Mouse (Mus musculus): Measurements from ENCODE around the gene Sos2. TPM values are rescaled to one million over a fixed set of nuclear protein-coding genes. Genes with fewer than 3 reads are reported as not detected.
"Not testable (repeated sequence)": the region's sequence is repeated elsewhere in the genome, so short reads cannot be mapped to it uniquely, and the experiment has no call there.

The Sos2 gene
- total RNA-seq, 2 experiments from 2014 or later = 26.1 to 46.9 TPM

GRCm38 (mm10) chr12:69680635-69681565 lies 752 bp downstream of the Sos2 start:
- peak; percentile 62 for ATAC-seq (replicated peaks; ENCODE audit: poor library complexity, severe bottlenecking)

- no peak for ATAC-seq (replicated peaks; ENCODE audit: poor library complexity, severe bottlenecking)
Measured at GRCm38 (mm10) chr12:69676157-69676556, 5.5 kb downstream of the Sos2 start.

GRCm38 (mm10) chr12:69674576-69675537 lies 6.8 kb downstream of the Sos2 start:
- no peak for ATAC-seq (replicated peaks; ENCODE audit: poor library complexity, severe bottlenecking)

GRCm38 (mm10) chr12:69674176-69674575 lies 7.5 kb downstream of the Sos2 start:
- no peak for ATAC-seq (replicated peaks; ENCODE audit: poor library complexity, severe bottlenecking)

- no peak for ATAC-seq (replicated peaks; ENCODE audit: poor library complexity, severe bottlenecking)
Measured at GRCm38 (mm10) chr12:69666721-69667120, 14.9 kb downstream of the Sos2 start.

- ATAC-seq (replicated peaks; ENCODE audit: poor library complexity, severe bottlenecking) = no peak
Measured at GRCm38 (mm10) chr12:69661658-69662057, 20.0 kb downstream of the Sos2 start.

GRCm38 (mm10) chr12:69653973-69654372 lies 27.7 kb downstream of the Sos2 start:
- peak; percentile 76 for ATAC-seq (replicated peaks; ENCODE audit: poor library complexity, severe bottlenecking)

- ATAC-seq (replicated peaks; ENCODE audit: poor library complexity, severe bottlenecking) = no peak
Measured at GRCm38 (mm10) chr12:69649511-69649910, 32.1 kb downstream of the Sos2 start.

GRCm38 (mm10) chr12:69645821-69646616 lies 35.6 kb downstream of the Sos2 start:
- peak; percentile 27 for ATAC-seq (replicated peaks; ENCODE audit: poor library complexity, severe bottlenecking)

- no peak for ATAC-seq (replicated peaks; ENCODE audit: poor library complexity, severe bottlenecking)
Measured at GRCm38 (mm10) chr12:69644877-69645276, 36.8 kb downstream of the Sos2 start.

- ATAC-seq (replicated peaks; ENCODE audit: poor library complexity, severe bottlenecking) = no peak
Measured at GRCm38 (mm10) chr12:69642877-69643276, 38.8 kb downstream of the Sos2 start.

- peak; percentile 61; the same call in 1 of the 2 replicates for ATAC-seq (replicated peaks; ENCODE audit: poor library complexity, severe bottlenecking)
Measured at GRCm38 (mm10) chr12:69634761-69635160, 46.9 kb downstream of the Sos2 start.

- ATAC-seq (replicated peaks; ENCODE audit: poor library complexity, severe bottlenecking) = not testable (repeated sequence)
Measured at GRCm38 (mm10) chr12:69618590-69618989, 63.1 kb downstream of the Sos2 start.

- no peak for ATAC-seq (replicated peaks; ENCODE audit: poor library complexity, severe bottlenecking)
Measured at GRCm38 (mm10) chr12:69604367-69604766, 77.3 kb downstream of the Sos2 start.

GRCm38 (mm10) chr12:69597446-69597845 lies 84.2 kb downstream of the Sos2 start:
- no peak for ATAC-seq (replicated peaks; ENCODE audit: poor library complexity, severe bottlenecking)

GRCm38 (mm10) chr12:69593130-69593529 lies 88.5 kb downstream of the Sos2 start:
- ATAC-seq (replicated peaks; ENCODE audit: poor library complexity, severe bottlenecking) = no peak

- ATAC-seq (replicated peaks; ENCODE audit: poor library complexity, severe bottlenecking) = no peak
Measured at GRCm38 (mm10) chr12:69583270-69583629, 98.4 kb downstream of the Sos2 start.

- peak; percentile 99 for ATAC-seq (replicated peaks; ENCODE audit: poor library complexity, severe bottlenecking)
Measured at GRCm38 (mm10) chr12:69582613-69583269, 98.9 kb downstream of the Sos2 start, which contains the start of gene Vcpkmt. Gene Vcpkmt, minus strand, starts transcription at chr12:69583028.

- no peak for ATAC-seq (replicated peaks; ENCODE audit: poor library complexity, severe bottlenecking)
Measured at GRCm38 (mm10) chr12:69582216-69582612, 99.4 kb downstream of the Sos2 start.

Measured in granulocyte monocyte progenitor cell, adult 5-6 weeks (primary cell).